Mouse (Mus musculus) T-cell, adult 2 months (primary cell): ENCODE measurements around the gene Carnmt1.

Experiments
- DNase-seq: peaks from one replicate; pipeline ENCODE4 v3.0.0; 2022; ENCODE audit warnings: low spot score

Carnmt1 gene

GRCm38 (mm10) chr19:18654330-18654729, 16.2 kb upstream of the Carnmt1 start:
- DNase-seq: no peak

GRCm38 (mm10) chr19:18654984-18655383, 15.6 kb upstream of the Carnmt1 start:
- no peak for DNase-seq

- DNase-seq: no peak
Measured at GRCm38 (mm10) chr19:18655999-18656398, 14.6 kb upstream of the Carnmt1 start.

GRCm38 (mm10) chr19:18658473-18658872, 12.1 kb upstream of the Carnmt1 start:
- DNase-seq: no peak

GRCm38 (mm10) chr19:18659349-18659748, 11.2 kb upstream of the Carnmt1 start:
- DNase-seq: no peak

- no peak for DNase-seq
Measured at GRCm38 (mm10) chr19:18660466-18660865, 10.1 kb upstream of the Carnmt1 start.

GRCm38 (mm10) chr19:18661683-18662082, 8.9 kb upstream of the Carnmt1 start:
- DNase-seq: no peak

GRCm38 (mm10) chr19:18663904-18664303, 6.7 kb upstream of the Carnmt1 start:
- DNase-seq: peak; percentile 4

GRCm38 (mm10) chr19:18666966-18667365, 3.6 kb upstream of the Carnmt1 start:
- DNase-seq: no peak

- no peak for DNase-seq
Measured at GRCm38 (mm10) chr19:18669551-18669950, 1.0 kb upstream of the Carnmt1 start.

- peak; percentile 48 for DNase-seq
Measured at GRCm38 (mm10) chr19:18671056-18671741, 635 bp downstream of the Carnmt1 start.

GRCm38 (mm10) chr19:18672498-18672897, 1.9 kb downstream of the Carnmt1 start:
- no peak for DNase-seq

GRCm38 (mm10) chr19:18673116-18673515, 2.6 kb downstream of the Carnmt1 start:
- no peak for DNase-seq

- DNase-seq: no peak
Measured at GRCm38 (mm10) chr19:18682142-18682541, 11.6 kb downstream of the Carnmt1 start.

- peak; percentile 66 for DNase-seq
Measured at GRCm38 (mm10) chr19:18687556-18687955, 17.0 kb downstream of the Carnmt1 start.

GRCm38 (mm10) chr19:18692176-18692575, 21.6 kb downstream of the Carnmt1 start:
- no peak for DNase-seq

GRCm38 (mm10) chr19:18692768-18693167, 22.2 kb downstream of the Carnmt1 start:
- no peak for DNase-seq

GRCm38 (mm10) chr19:18695116-18695515, 24.6 kb downstream of the Carnmt1 start:
- DNase-seq: no peak

GRCm38 (mm10) chr19:18695552-18695951, 25.0 kb downstream of the Carnmt1 start:
- no peak for DNase-seq

GRCm38 (mm10) chr19:18708101-18708500, 37.5 kb downstream of the Carnmt1 start:
- no peak for DNase-seq

- no peak for DNase-seq
Measured at GRCm38 (mm10) chr19:18710903-18711302, 40.3 kb downstream of the Carnmt1 start.

GRCm38 (mm10) chr19:18711589-18711988, 41.0 kb downstream of the Carnmt1 start:
- DNase-seq: no peak

GRCm38 (mm10) chr19:18712153-18712865, 41.7 kb downstream of the Carnmt1 start:
- DNase-seq: no peak

GRCm38 (mm10) chr19:18712866-18713300, 42.3 kb downstream of the Carnmt1 start, which contains the start of gene D030056L22Rik:
D030056L22Rik (plus strand) TSS chr19:18713193.
- peak; percentile 99 for DNase-seq
